Mouse (Mus musculus): ENCODE results near the gene Tpp2. TPM values are rescaled to one million over a fixed set of nuclear protein-coding genes. Genes with fewer than 3 reads are reported as not detected.
A peak's percentile ranks its signal among the peaks of the same experiment; 100 is the strongest.
"Not testable (repeated sequence)": the region's sequence is repeated elsewhere in the genome, so short reads cannot be mapped to it uniquely, and the experiment has no call there.

Tpp2 gene
- polyA plus RNA-seq (2016; fragmentation: Nextera tagmentation; extraction: Ambion mirVana): 78.5 and 78.8 TPM in 2 replicates

GRCm38 (mm10) chr1:43933488-43934415 lies at the start of gene Tpp2:
Gene Tpp2 (plus strand): TSS chr1:43933647.
- under 1% methylated on average over 81 of the region's 81 CpGs for WGBS
- Histone ChIP-seq H3K27me3 (replicated peaks; ENCODE audit: low read depth, poor library complexity, severe bottlenecking) (no peaks in the 10 kb centered on the region), H3K4me3 (peak within 1 kb of the TSS; percentile 95), H3K9me3 (no peaks in the 10 kb centered on the region), H3K36me3 (replicated peaks) (0 out of 2 replicates have a peak, but pooled peaks cover 3% of the 10 kb centered on the region), H3K4me1 (peaks cover 15% of the 10 kb centered on the region), H3K27ac (replicated peaks) (peak within 1 kb of the TSS; percentile 95)
- peak; percentile 95 for DNase-seq (ENCODE audit: low spot score)

GRCm38 (mm10) chr1:43888358-43888757 lies 45.1 kb upstream of the Tpp2 start:
- 89% methylated on average over 11 of the region's 11 CpGs for WGBS

GRCm38 (mm10) chr1:43895742-43896141 lies 37.7 kb upstream of the Tpp2 start:
- peaks cover 10% of the 10 kb centered on the region; the same call in 1 of the 2 replicates for H3K4me1 ChIP-seq
- no peaks in the 10 kb centered on the region for H3K36me3 ChIP-seq (replicated peaks)
- peaks cover 20% of the 10 kb centered on the region for H3K9me3 ChIP-seq
- H3K4me3 ChIP-seq: no peak overlapping the region
- no peak for DNase-seq (ENCODE audit: low spot score)
- peaks cover 7% of the 10 kb centered on the region; the same call in 1 of the 2 replicates for H3K27me3 ChIP-seq (replicated peaks; ENCODE audit: low read depth, poor library complexity, severe bottlenecking)
- no peak overlapping the region for H3K27ac ChIP-seq (replicated peaks)

More at GRCm38 (mm10) chr1:43888358-43888757, 45.1 kb upstream of the Tpp2 start:
- DNase-seq (ENCODE audit: low spot score); H3K36me3 ChIP-seq (replicated peaks); H3K9me3 ChIP-seq; H3K27me3 ChIP-seq (replicated peaks; ENCODE audit: low read depth, poor library complexity, severe bottlenecking); H3K27ac ChIP-seq (replicated peaks); H3K4me3 ChIP-seq; H3K4me1 ChIP-seq: not testable (repeated sequence)

GRCm38 (mm10) chr1:43897131-43897530 lies 36.3 kb upstream of the Tpp2 start:
- peaks cover 10% of the 10 kb centered on the region; the same call in 1 of the 2 replicates for H3K4me1 ChIP-seq
- H3K9me3 ChIP-seq: peaks cover 20% of the 10 kb centered on the region
- DNase-seq (ENCODE audit: low spot score): no peak
- H3K4me3 ChIP-seq: no peak overlapping the region
- whole genome bisulfite sequencing: 82% methylated on average over 2 of the region's 2 CpGs
- no peaks in the 10 kb centered on the region for H3K36me3 ChIP-seq (replicated peaks)
- peaks cover 7% of the 10 kb centered on the region; the same call in 1 of the 2 replicates for H3K27me3 ChIP-seq (replicated peaks; ENCODE audit: low read depth, poor library complexity, severe bottlenecking)
- no peak overlapping the region for H3K27ac ChIP-seq (replicated peaks)

- Histone ChIP-seq H3K27me3 (replicated peaks; ENCODE audit: low read depth, poor library complexity, severe bottlenecking) (peaks cover 7% of the 10 kb centered on the region; the same call in 1 of the 2 replicates), H3K4me3 (no peak overlapping the region), H3K4me1 (peaks cover 10% of the 10 kb centered on the region; the same call in 1 of the 2 replicates), H3K36me3 (replicated peaks) (no peaks in the 10 kb centered on the region), H3K9me3 (peaks cover 20% of the 10 kb centered on the region), H3K27ac (replicated peaks) (no peak overlapping the region)
- WGBS: 83% methylated on average over 18 of the region's 18 CpGs
- DNase-seq (ENCODE audit: low spot score): no peak
Observed at GRCm38 (mm10) chr1:43897987-43898386, 35.5 kb upstream of the Tpp2 start.

GRCm38 (mm10) chr1:43898991-43899714 lies 34.3 kb upstream of the Tpp2 start:
- peak; percentile 84 for DNase-seq (ENCODE audit: low spot score)
- Histone ChIP-seq H3K36me3 (replicated peaks) (no peaks in the 10 kb centered on the region), H3K27me3 (replicated peaks; ENCODE audit: low read depth, poor library complexity, severe bottlenecking) (peaks cover 7% of the 10 kb centered on the region; the same call in 1 of the 2 replicates), H3K9me3 (peaks cover 20% of the 10 kb centered on the region), H3K4me1 (peaks cover 10% of the 10 kb centered on the region; the same call in 1 of the 2 replicates), H3K27ac (replicated peaks) (peak overlapping the region; percentile 55; the same call in 1 of the 2 replicates), H3K4me3 (peak overlapping the region; percentile 47)
- 15% methylated on average over 18 of the region's 18 CpGs for WGBS

GRCm38 (mm10) chr1:43902417-43902816 lies 31.0 kb upstream of the Tpp2 start:
- no peak for DNase-seq (ENCODE audit: low spot score)
- peaks cover 10% of the 10 kb centered on the region; the same call in 1 of the 2 replicates for H3K4me1 ChIP-seq
- no peak overlapping the region for H3K4me3 ChIP-seq
- H3K27me3 ChIP-seq (replicated peaks; ENCODE audit: low read depth, poor library complexity, severe bottlenecking): peaks cover 7% of the 10 kb centered on the region; the same call in 1 of the 2 replicates
- H3K36me3 ChIP-seq (replicated peaks): no peaks in the 10 kb centered on the region
- H3K27ac ChIP-seq (replicated peaks): no peak overlapping the region
- peaks cover 1% of the 10 kb centered on the region; the same call in 1 of the 2 replicates for H3K9me3 ChIP-seq
- 86% methylated on average over 1 of the region's 1 CpGs for WGBS

GRCm38 (mm10) chr1:43902855-43903254 lies 30.6 kb upstream of the Tpp2 start:
- Histone ChIP-seq H3K4me3 (no peak overlapping the region), H3K27ac (replicated peaks) (no peak overlapping the region), H3K9me3 (no peaks in the 10 kb centered on the region), H3K36me3 (replicated peaks) (no peaks in the 10 kb centered on the region), H3K4me1 (peaks cover 10% of the 10 kb centered on the region; the same call in 1 of the 2 replicates), H3K27me3 (replicated peaks; ENCODE audit: low read depth, poor library complexity, severe bottlenecking) (peaks cover 7% of the 10 kb centered on the region; the same call in 1 of the 2 replicates)
- WGBS: 77% methylated on average over 4 of the region's 4 CpGs
- DNase-seq (ENCODE audit: low spot score): no peak

GRCm38 (mm10) chr1:43915428-43915827 lies 18.0 kb upstream of the Tpp2 start:
- Histone ChIP-seq H3K36me3 (replicated peaks) (no peaks in the 10 kb centered on the region), H3K4me1 (no peaks in the 10 kb centered on the region)
- 66% methylated on average over 2 of the region's 2 CpGs for WGBS

GRCm38 (mm10) chr1:43916854-43917253 lies 16.6 kb upstream of the Tpp2 start:
- DNase-seq (ENCODE audit: low spot score): no peak
- H3K36me3 ChIP-seq (replicated peaks): no peaks in the 10 kb centered on the region
- H3K9me3 ChIP-seq: no peaks in the 10 kb centered on the region
- whole genome bisulfite sequencing: 59% methylated on average over 2 of the region's 2 CpGs
- no peak overlapping the region for H3K4me3 ChIP-seq
- no peaks in the 10 kb centered on the region for H3K4me1 ChIP-seq
- H3K27ac ChIP-seq (replicated peaks): no peak overlapping the region
- H3K27me3 ChIP-seq (replicated peaks; ENCODE audit: low read depth, poor library complexity, severe bottlenecking): no peaks in the 10 kb centered on the region

More at GRCm38 (mm10) chr1:43915428-43915827, 18.0 kb upstream of the Tpp2 start:
- Histone ChIP-seq H3K27me3 (replicated peaks; ENCODE audit: low read depth, poor library complexity, severe bottlenecking) (no peaks in the 10 kb centered on the region), H3K27ac (replicated peaks) (no peak overlapping the region), H3K4me3 (no peak overlapping the region), H3K9me3 (no peaks in the 10 kb centered on the region)
- DNase-seq (ENCODE audit: low spot score): no peak

- H3K27ac ChIP-seq (replicated peaks): peak overlapping the region; percentile 95
- peak overlapping the region; percentile 95 for H3K4me3 ChIP-seq
- peaks cover 15% of the 10 kb centered on the region for H3K4me1 ChIP-seq
- H3K9me3 ChIP-seq: no peaks in the 10 kb centered on the region
- 2% methylated on average over 17 of the region's 17 CpGs for WGBS
- DNase-seq (ENCODE audit: low spot score): no peak
- H3K27me3 ChIP-seq (replicated peaks; ENCODE audit: low read depth, poor library complexity, severe bottlenecking): no peaks in the 10 kb centered on the region
- 0 out of 2 replicates have a peak, but pooled peaks cover 3% of the 10 kb centered on the region for H3K36me3 ChIP-seq (replicated peaks)
Observed at GRCm38 (mm10) chr1:43934416-43934810, 966 bp downstream of the Tpp2 start.

- Histone ChIP-seq H3K36me3 (replicated peaks) (peaks cover 45% of the 10 kb centered on the region), H3K4me3 (no peak overlapping the region), H3K9me3 (no peaks in the 10 kb centered on the region), H3K27me3 (replicated peaks; ENCODE audit: low read depth, poor library complexity, severe bottlenecking) (no peaks in the 10 kb centered on the region), H3K4me1 (peaks cover 12% of the 10 kb centered on the region), H3K27ac (replicated peaks) (no peak overlapping the region)
- DNase-seq (ENCODE audit: low spot score): no peak
- WGBS: 95% methylated on average over 1 of the region's 1 CpGs
Observed at GRCm38 (mm10) chr1:43939310-43939709, 5.9 kb downstream of the Tpp2 start.

Data from embryonic facial prominence, embryonic 10.5 days (tissue).